Mouse (Mus musculus) lung, adult 2 months (tissue): ENCODE measurements at regions not wholly inside any gene's neighbourhood (a gene's known extent, or its start where the extent isn't known, plus 50 kb on each side); places are given as distances from the start of the nearest gene placed in this dataset.

ENCODE experiments used
- DNase-seq: peaks from one replicate; pipeline ENCODE4 v3.0.0; 2022
- H3K4me1 ChIP-seq: fragments of 200-500 bp; 2 replicates; pipeline ENCODE4 v1.6.1; 2011; ENCODE audit warnings: low read length; ENCODE audit not compliant: control insufficient read depth, insufficient read depth
- H3K4me3 ChIP-seq: fragments of 200-500 bp; replicated peaks from 2 replicates; pipeline ENCODE3; 2011; ENCODE audit warnings: low read depth, mild to moderate bottlenecking, control low read depth, low read length; ENCODE audit errors: extremely low read depth
- CTCF ChIP-seq: fragments of 200-500 bp; IDR thresholded peaks from 2 replicates; pipeline ENCODE4 v1.5.1; 2011; ENCODE audit warnings: mild to moderate bottlenecking, low read length, control low read depth; ENCODE audit not compliant: insufficient read depth
- POLR2A ChIP-seq: fragments of 200-500 bp; IDR thresholded peaks from 2 replicates; pipeline ENCODE4 v1.6.1; 2011; ENCODE audit warnings: low read depth, mild to moderate bottlenecking, control low read depth, low read length, borderline replicate concordance; ENCODE audit errors: extremely low read depth
- WGBS: fragments of 180-500 bp; shearing (Covaris S2); methylation state at CpG from one replicate; pipeline ENCODE4 v1.1.7; 2018; 5-methylcytosine and 5-hydroxymethylcytosine counted together

DNA sequence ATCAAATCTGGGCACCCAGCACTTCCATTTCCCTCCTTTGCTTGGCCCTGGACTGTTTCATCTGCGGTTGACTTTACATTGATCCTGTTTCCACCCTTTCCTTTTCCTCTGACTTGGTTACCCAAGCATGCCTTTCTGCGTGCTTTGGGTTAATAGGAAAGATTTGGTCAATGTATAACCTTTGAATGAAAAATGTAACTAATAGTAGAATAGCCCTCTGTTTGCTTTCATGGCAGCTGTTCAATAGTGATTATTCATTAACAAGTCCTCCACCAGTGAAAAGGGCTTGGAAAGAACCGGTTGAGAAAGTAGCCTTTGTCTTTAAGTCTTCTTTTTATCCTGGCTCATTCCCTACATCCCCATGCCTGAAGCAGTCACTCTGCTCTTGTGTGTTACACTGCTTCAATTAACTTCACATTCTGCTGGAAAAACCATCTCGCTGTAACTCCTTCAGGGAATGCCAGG lies 76.4 kb upstream of the Speer4f2 start:
- H3K4me1 ChIP-seq, result no peaks in the 10 kb centered on the region
- 67% methylated on average over 4 of the region's 4 CpGs for WGBS
- no peak for DNase-seq
- TF ChIP-seq CTCF (no peak), POLR2A (no peak)
- H3K4me3 ChIP-seq, result no peak overlapping the region

DNA sequence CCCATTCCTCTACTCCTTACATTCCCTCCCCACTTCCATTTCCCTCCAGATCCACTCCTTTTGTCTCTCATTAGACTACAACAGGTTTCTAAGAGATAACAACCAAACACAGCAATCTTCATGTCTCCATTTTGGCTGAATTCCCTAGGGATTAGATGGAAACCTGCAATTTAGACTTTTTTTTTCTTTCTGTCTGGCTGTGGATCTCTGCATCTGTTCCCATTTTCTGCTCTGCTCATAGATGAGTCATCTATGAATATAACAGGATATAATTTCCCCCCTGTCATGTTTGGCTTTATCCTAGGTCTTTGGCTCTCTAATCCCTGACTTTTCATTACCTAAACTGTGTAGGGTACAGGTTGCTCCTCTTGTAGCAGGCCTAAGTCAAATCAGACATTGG lies 73.1 kb upstream of the Speer4f2 start:
- Histone ChIP-seq H3K4me1 (no peaks in the 10 kb centered on the region), H3K4me3 (no peak overlapping the region)
- DNase-seq, result no peak
- TF ChIP-seq POLR2A (no peak), CTCF (no peak)

DNA sequence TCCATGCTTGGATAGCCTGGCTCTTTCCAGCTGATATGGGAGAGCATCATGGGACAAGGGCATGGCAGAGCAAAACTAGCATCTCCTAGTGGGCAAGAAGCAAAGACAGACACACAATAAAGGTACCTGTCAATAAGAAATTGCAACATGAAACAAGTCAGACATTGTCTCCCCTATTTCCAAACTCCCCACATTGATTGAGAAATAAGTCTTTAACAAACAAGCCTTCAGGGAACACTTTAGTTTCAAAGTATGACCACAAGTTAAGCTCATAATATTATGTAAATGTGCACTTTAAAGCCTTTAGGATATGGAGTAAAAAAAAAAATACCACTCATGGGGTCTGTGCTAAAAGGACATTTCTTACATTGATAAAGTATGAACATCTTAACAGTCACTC lies 51.5 kb upstream of the Speer4f2 start:
- Histone ChIP-seq H3K4me1 (no peaks in the 10 kb centered on the region; the same call in 1 of the 2 replicates), H3K4me3 (no peak overlapping the region)
- DNase-seq, result no peak
- TF ChIP-seq CTCF, result no peak
- no peak for TF ChIP-seq POLR2A
